Mouse (Mus musculus) liver, embryonic 15.5 days (tissue): ENCODE data around the gene Rps11. TPM values are rescaled to one million over a fixed set of nuclear protein-coding genes. Genes with fewer than 3 reads are reported as not detected.
"Not testable (repeated sequence)": the region's sequence is repeated elsewhere in the genome, so short reads cannot be mapped to it uniquely, and the experiment has no call there.

Experiments
- ATAC-seq: fragments of 200-750 bp; cut with Nextera tagmentation; 2 replicates; pipeline ENCODE4 v1.8.0; 2017; ENCODE audit warnings: moderate number of reproducible peaks, mild to moderate bottlenecking, moderate library complexity; ENCODE audit not compliant: insufficient read depth
- H3K27ac ChIP-seq: fragments of 300-500 bp; sonication (generic); replicated peaks from 2 replicates; pipeline ENCODE4 v1.5.1; 2015; ENCODE audit warnings: mild to moderate bottlenecking, inconsistent platforms
- H3K27me3 ChIP-seq: fragments of 300-500 bp; sonication (generic); 2 replicates; pipeline ENCODE4 v1.6.1; 2015; ENCODE audit warnings: mild to moderate bottlenecking, inconsistent platforms
- H3K36me3 ChIP-seq: fragments of 300-500 bp; sonication (generic); replicated peaks from 2 replicates; pipeline ENCODE4 v1.6.1; 2015; ENCODE audit warnings: moderate library complexity, mild to moderate bottlenecking, inconsistent platforms
- H3K4me1 ChIP-seq: fragments of 300-500 bp; sonication (generic); replicated peaks from 2 replicates; pipeline ENCODE4 v1.6.1; 2015; ENCODE audit warnings: inconsistent platforms
- H3K4me2 ChIP-seq: fragments of 300-500 bp; sonication (generic); 2 replicates; pipeline ENCODE4 v1.6.1; 2015; ENCODE audit warnings: moderate library complexity, mild to moderate bottlenecking, inconsistent platforms
- H3K4me3 ChIP-seq: fragments of 300-500 bp; sonication (generic); replicated peaks from 2 replicates; pipeline ENCODE4 v1.5.1; 2015; ENCODE audit warnings: mild to moderate bottlenecking, inconsistent platforms
- H3K9ac ChIP-seq: fragments of 300-500 bp; sonication (generic); 2 replicates; pipeline ENCODE4 v1.6.1; 2015; ENCODE audit warnings: moderate library complexity, mild to moderate bottlenecking, inconsistent platforms
- H3K9me3 ChIP-seq: fragments of 300-500 bp; sonication (generic); replicated peaks from 2 replicates; pipeline ENCODE4 v1.6.1; 2016; ENCODE audit warnings: inconsistent platforms
- WGBS: fragments of 180-500 bp; shearing (Covaris S2); methylation state at CpG from one replicate; pipeline ENCODE4 v1.1.7; 2015; ENCODE audit warnings: mixed read lengths; ENCODE audit not compliant: insufficient replicate concordance; 5-methylcytosine and 5-hydroxymethylcytosine counted together
- polyA plus RNA-seq: library from polyadenylated mRNA; unstranded; fragments of >200 nt; fragmentation: Nextera tagmentation; extraction: Ambion mirVana; gene quantifications from 2 replicates; pipeline ENCODE4 v1.2.1, GENCODE M21; 2015

Gene Rps11
- polyA plus RNA-seq, result 673 and 768 TPM in 2 replicates

DNA sequence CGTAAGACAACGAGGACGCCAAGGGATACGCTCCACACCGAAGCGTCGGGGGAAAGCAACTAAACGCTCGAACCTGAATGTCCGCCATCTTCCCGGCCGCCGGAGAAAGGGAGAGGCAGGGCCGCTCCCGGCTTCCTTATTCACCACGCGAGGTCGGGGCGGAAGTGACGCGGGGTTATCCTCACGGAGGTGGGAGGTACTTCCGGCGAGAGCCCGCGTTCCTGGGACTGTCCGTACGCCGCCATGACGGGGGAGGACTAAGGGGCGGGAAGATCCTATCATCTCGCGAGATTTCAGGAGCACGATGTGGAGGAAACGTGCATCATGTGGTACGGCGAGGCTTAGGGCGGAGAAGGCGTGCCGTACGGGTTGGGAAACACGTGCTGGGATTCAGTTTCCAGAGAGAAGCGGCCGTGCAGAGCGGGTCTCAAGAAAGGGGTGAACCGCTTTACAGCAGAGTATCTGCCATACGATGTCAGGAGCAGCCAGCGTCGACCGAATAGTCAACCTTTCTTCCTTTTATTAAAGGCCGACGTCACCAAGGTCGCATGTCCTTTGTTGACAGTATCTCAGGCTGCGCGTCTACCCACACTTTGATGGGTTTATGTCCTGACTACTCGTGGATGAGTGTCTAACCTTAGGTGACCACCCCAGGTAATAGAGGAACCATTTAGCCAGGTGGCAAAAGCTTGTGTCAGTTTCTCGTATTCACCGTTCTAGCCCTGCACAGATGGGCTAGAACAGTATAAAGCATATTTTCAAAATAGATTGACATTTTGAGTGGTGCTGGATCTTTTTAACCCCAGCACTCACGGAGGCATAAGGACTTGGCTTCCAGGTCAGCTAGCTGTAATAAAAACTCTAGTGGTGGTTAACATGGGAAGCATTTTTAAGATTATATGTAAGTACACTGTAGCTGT, at the start of gene Rps11:
Rps11 (minus strand) TSS at position 216 of the 920 bp plus-strand sequence.
- Histone ChIP-seq H3K9ac (peak within 1 kb of the TSS; percentile 87), H3K4me3 (peak within 1 kb of the TSS; percentile 83), H3K4me2 (peak within 1 kb of the TSS; percentile 88), H3K36me3 (peaks cover 67% of the 10 kb centered on the region), H3K27me3 (no peaks in the 10 kb centered on the region), H3K27ac (peak within 1 kb of the TSS; percentile 87), H3K9me3 (no peaks in the 10 kb centered on the region), H3K4me1 (peaks cover 81% of the 10 kb centered on the region)
- peak; percentile 77 for ATAC-seq
- WGBS, result under 1% methylated on average over 59 of the region's 59 CpGs

GRCm38 (mm10) chr7:45173772-45174171, 49.5 kb upstream of the Rps11 start:
- ATAC-seq, H3K4me2 ChIP-seq, H3K27ac ChIP-seq, H3K4me1 ChIP-seq, H3K4me3 ChIP-seq, H3K9ac ChIP-seq, H3K36me3 ChIP-seq: not testable (repeated sequence)
- peaks cover 96% of the 10 kb centered on the region for H3K27me3 ChIP-seq
- 43% methylated on average over 1 of the region's 1 CpGs for WGBS
- peaks cover 13% of the 10 kb centered on the region for H3K9me3 ChIP-seq

GRCm38 (mm10) chr7:45172974-45173373, 48.7 kb upstream of the Rps11 start:
- H3K4me3 ChIP-seq, result no peak overlapping the region
- H3K36me3 ChIP-seq, result no peaks in the 10 kb centered on the region
- 46% methylated on average over 7 of the region's 7 CpGs for WGBS
- H3K4me2 ChIP-seq, result no peak overlapping the region
- H3K27ac ChIP-seq, result no peak overlapping the region
- no peak overlapping the region for H3K9ac ChIP-seq
- peaks cover 3% of the 10 kb centered on the region; the same call in 1 of the 2 replicates for H3K4me1 ChIP-seq
- H3K27me3 ChIP-seq, result peaks cover 96% of the 10 kb centered on the region
- ATAC-seq, result no peak
- peaks cover 13% of the 10 kb centered on the region for H3K9me3 ChIP-seq

- WGBS, result 66% methylated on average over 3 of the region's 3 CpGs
- H3K27ac ChIP-seq, result no peak overlapping the region
- no peak overlapping the region for H3K4me3 ChIP-seq
- no peak overlapping the region for H3K4me2 ChIP-seq
- peaks cover 96% of the 10 kb centered on the region for H3K27me3 ChIP-seq
- no peaks in the 10 kb centered on the region for H3K4me1 ChIP-seq
- no peak for ATAC-seq
- peaks cover 13% of the 10 kb centered on the region for H3K9me3 ChIP-seq
- H3K9ac ChIP-seq, result no peak overlapping the region
- no peaks in the 10 kb centered on the region for H3K36me3 ChIP-seq
These were observed 45.3 kb upstream of the Rps11 start for GRCm38 (mm10) chr7:45169495-45169894.

DNA sequence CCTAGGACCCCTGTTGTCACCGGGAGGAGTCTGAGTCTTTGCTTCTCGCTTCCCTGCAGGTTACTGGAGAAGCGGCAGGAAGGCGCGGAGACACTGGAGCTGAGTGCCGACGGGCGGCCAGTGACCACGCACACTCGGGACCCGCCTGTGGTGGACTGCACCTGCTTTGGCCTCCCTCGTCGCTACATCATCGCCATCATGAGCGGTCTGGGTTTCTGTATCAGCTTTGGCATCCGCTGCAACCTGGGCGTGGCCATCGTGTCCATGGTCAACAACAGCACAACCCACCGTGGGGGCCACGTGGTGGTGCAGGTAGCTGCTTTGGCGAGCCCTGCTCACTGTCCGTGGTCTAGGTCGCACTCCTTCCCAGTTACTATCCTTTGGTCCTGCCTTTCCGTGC, 44.4 kb upstream of the Rps11 start:
- Histone ChIP-seq H3K9ac (no peak overlapping the region), H3K4me3 (no peak overlapping the region), H3K27ac (no peak overlapping the region), H3K27me3 (peaks cover 97% of the 10 kb centered on the region), H3K9me3 (peaks cover 13% of the 10 kb centered on the region), H3K4me1 (peaks cover 6% of the 10 kb centered on the region), H3K36me3 (no peaks in the 10 kb centered on the region), H3K4me2 (no peak overlapping the region)
- no peak for ATAC-seq
- WGBS, result 7% methylated on average over 24 of the region's 24 CpGs

DNA sequence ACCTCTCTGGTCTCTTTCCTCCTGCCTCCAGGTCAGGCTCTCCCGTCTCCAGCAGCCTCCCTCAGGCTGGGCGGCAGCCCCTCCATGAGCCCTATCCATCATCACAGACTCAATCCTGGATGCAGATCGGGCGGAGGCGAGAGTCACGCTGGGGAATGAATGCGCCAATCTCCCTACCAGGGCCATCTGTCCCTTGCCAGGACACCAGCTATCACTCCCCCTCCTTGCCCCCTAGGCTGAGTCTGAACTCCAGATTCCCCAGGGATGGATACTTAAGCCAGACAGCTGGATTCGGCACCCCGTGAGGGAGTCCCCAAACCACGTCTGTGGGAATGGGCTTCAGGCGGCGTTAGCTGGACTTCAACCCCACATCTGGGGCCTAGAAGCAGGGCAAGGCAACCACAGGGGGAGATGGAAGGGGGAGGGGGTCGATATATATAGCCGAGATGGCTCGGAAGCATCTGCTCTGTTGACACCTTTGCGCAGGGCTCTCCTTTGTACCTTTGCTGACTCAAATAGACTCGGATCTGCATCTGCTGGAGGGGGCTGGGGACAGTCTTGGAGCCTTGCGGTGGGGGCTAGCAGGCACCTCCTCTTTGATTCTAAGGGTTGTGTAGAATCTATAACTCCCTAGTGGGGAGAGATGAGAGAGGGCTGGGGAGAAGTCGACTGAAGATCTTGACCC, 43.7 kb upstream of the Rps11 start:
- Histone ChIP-seq H3K4me1 (peaks cover 8% of the 10 kb centered on the region), H3K4me3 (no peak overlapping the region), H3K9me3 (peaks cover 13% of the 10 kb centered on the region), H3K4me2 (no peak overlapping the region), H3K27me3 (peaks cover 99% of the 10 kb centered on the region), H3K36me3 (no peaks in the 10 kb centered on the region), H3K27ac (no peak overlapping the region), H3K9ac (no peak overlapping the region)
- WGBS, result 4% methylated on average over 19 of the region's 19 CpGs
- no peak for ATAC-seq

- WGBS, result 16% methylated on average over 10 of the region's 10 CpGs
- H3K4me2 ChIP-seq, result no peak overlapping the region
These were observed 42.7 kb upstream of the Rps11 start for GRCm38 (mm10) chr7:45166950-45167401.

DNA sequence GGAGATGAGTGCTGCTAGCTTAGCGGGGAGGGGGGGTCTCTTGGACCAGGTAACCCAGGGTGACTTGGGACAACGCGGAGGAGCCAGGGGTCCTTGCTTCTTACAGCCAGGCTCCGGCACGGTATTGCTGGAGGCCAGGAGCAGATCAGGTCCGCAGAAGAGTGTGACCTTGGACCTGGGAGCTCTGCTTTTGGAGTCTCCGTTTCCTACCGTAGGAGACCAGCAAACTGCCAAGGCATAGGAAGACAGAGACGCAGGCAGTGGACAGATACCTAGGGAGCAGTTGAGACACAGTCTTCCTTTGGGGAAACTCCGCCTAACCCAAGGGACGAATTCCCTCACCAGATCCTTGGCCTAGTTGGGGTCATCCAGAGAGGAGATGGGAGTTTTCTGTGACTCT, 41.5 kb upstream of the Rps11 start:
- no peaks in the 10 kb centered on the region for H3K36me3 ChIP-seq
- WGBS, result 49% methylated on average over 11 of the region's 11 CpGs
- H3K9ac ChIP-seq, result no peak overlapping the region

More at GRCm38 (mm10) chr7:45166950-45167401, 42.7 kb upstream of the Rps11 start:
- no peak overlapping the region for H3K4me3 ChIP-seq
- H3K27ac ChIP-seq, result no peak overlapping the region
- no peak overlapping the region for H3K9ac ChIP-seq
- H3K36me3 ChIP-seq, result no peaks in the 10 kb centered on the region
- H3K4me1 ChIP-seq, result peaks cover 15% of the 10 kb centered on the region
- H3K27me3 ChIP-seq, result peaks cover 98% of the 10 kb centered on the region
- ATAC-seq, result no peak
- peaks cover 13% of the 10 kb centered on the region for H3K9me3 ChIP-seq

DNA sequence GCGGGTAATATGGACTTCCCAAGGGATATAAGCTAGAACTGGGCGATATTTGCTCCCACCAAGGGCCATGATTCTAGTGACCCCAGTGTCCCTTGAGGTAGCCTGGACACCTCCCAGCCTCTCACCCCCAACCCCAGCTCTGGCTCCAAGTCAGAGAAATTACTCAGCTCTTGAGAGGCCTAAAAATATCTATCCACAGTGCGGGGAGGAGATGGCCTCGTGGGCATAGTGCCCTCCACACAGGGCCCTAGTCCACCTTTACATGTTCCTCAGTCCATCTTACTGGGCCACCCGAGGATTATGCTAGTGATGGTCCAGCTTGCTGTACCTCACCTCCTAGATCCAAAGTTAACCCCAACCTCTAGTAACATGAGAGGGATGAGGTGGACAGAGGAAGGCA, 40.6 kb upstream of the Rps11 start:
- H3K27ac ChIP-seq, result no peak overlapping the region
- no peak for ATAC-seq
- peaks cover 77% of the 10 kb centered on the region for H3K27me3 ChIP-seq
- peaks cover 7% of the 10 kb centered on the region for H3K9me3 ChIP-seq
- no peak overlapping the region for H3K4me3 ChIP-seq
- WGBS, result 49% methylated on average over 5 of the region's 5 CpGs
- peaks cover 21% of the 10 kb centered on the region for H3K4me1 ChIP-seq
- no peak overlapping the region for H3K9ac ChIP-seq
- H3K4me2 ChIP-seq, result no peak overlapping the region
- no peaks in the 10 kb centered on the region; the same call in 1 of the 2 replicates for H3K36me3 ChIP-seq

More for the DNA sequence above, 41.5 kb upstream of the Rps11 start:
- Histone ChIP-seq H3K4me2 (no peak overlapping the region), H3K27me3 (peaks cover 85% of the 10 kb centered on the region), H3K27ac (no peak overlapping the region), H3K9me3 (peaks cover 13% of the 10 kb centered on the region), H3K4me1 (peaks cover 21% of the 10 kb centered on the region), H3K4me3 (no peak overlapping the region)
- ATAC-seq, result no peak

GRCm38 (mm10) chr7:45163735-45164490, 39.7 kb upstream of the Rps11 start, which contains the start of gene Slc17a7:
Gene Slc17a7 (plus strand): TSS chr7:45163949.
- Histone ChIP-seq H3K27me3 (peaks cover 68% of the 10 kb centered on the region), H3K9me3 (no peaks in the 10 kb centered on the region), H3K36me3 (no peaks in the 10 kb centered on the region; the same call in 1 of the 2 replicates), H3K27ac (no peak within 1 kb of the TSS), H3K4me3 (peak within 1 kb of the TSS; percentile 51), H3K4me1 (peaks cover 21% of the 10 kb centered on the region), H3K4me2 (peak within 1 kb of the TSS; percentile 75), H3K9ac (no peak within 1 kb of the TSS)
- ATAC-seq, result peak; percentile 27; the same call in 1 of the 2 replicates
- WGBS, result 4% methylated on average over 40 of the region's 41 CpGs
